Mouse (Mus musculus): ENCODE measurements around the gene Sostdc1. TPM values are rescaled to one million over a fixed set of nuclear protein-coding genes. Genes with fewer than 3 reads are reported as not detected.

The Sostdc1 gene
- total RNA-seq, 2 experiments from 2014 or later, result 6.6 to 7.2 TPM

DNA sequence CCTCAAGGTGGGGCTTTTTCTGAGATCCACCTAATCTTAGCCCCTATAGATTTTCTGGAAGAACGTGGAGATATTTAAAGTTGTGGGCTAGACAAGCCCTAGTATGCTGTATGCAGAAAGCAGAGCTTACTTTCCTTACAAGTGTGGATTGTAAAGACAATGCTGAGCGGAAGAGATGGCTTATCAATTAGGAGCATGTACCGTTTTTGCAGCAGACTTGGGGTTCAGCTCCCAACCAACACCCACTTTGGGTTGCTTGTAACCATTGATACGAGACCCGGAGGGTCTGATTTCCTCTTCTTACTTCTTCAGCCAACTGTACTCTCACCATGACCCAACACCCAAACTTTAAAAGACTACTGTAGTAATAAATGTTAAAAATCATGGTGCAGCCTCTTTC, 46.8 kb downstream of the Sostdc1 start:
- intact Hi-C loops (cut with DNase I), result no loop called here

DNA sequence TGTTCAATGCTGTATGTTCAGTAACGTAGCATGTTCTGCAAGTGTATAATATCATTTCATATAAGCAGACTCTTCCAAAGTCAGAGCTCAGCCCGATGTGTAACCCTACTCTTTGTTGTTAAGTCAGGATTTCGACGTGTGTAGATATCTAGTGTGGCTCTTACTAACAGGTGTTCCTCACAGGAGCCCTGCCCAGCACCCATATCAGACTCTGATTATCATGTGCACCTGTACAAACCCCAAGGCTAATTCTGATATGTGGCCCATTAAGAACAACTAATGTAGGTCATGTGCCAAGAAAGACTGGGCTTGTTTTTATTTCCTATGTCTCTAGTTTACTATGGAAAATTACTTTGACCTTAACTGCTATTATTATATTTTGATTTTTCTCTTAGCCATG, 50.1 kb downstream of the Sostdc1 start:
- intact Hi-C loops (cut with DNase I), result no loop called here
- no peak for DNase-seq (ENCODE audit: extremely low spot score in 1 of 2, low spot score in 2 of 2)

More for the DNA sequence above, 46.8 kb downstream of the Sostdc1 start:
- no peak for DNase-seq (ENCODE audit: extremely low spot score in 1 of 2, low spot score in 2 of 2)

Other genes starting within 250 kb of the Sostdc1 start
- gene Ankmy2, start 157.0 kb upstream of the Sostdc1 start, total RNA-seq (2021), result 10 to 100 TPM; 58.9 to 60.0 TPM
- gene Bzw2, start 156.1 kb upstream of the Sostdc1 start, total RNA-seq (2021), result 100 to 1,000 TPM; 110 to 118 TPM
- not detected for gene Lrrc72, start 60.7 kb upstream of the Sostdc1 start, total RNA-seq (2021)
- 10 to 100 TPM; 10.7 to 14.4 TPM for gene Ispd, start 67.3 kb downstream of the Sostdc1 start, total RNA-seq (2021)
- gene D630036H23Rik, start 68.0 kb downstream of the Sostdc1 start, total RNA-seq (2021), result 1 to 10 TPM; 1.6 to 2.5 TPM

Measured in left cerebral cortex, postnatal 10 days (tissue).